Mouse (Mus musculus): ENCODE results near the gene Gm5134. TPM values are rescaled to one million over a fixed set of nuclear protein-coding genes. Genes with fewer than 3 reads are reported as not detected.

The Gm5134 gene
- total and polyA plus RNA-seq, 3 experiments = not detected

GRCm38 (mm10) chr10:75942736-75943477 lies 11.4 kb upstream of the Gm5134 start, which contains the start of gene Vpreb3:
Gene Vpreb3, plus strand, starts transcription at chr10:75943057.
- Histone ChIP-seq H3K36me3 (replicated peaks) (peaks cover 20% of the 10 kb centered on the region), H3K9me3 (replicated peaks) (no peaks in the 10 kb centered on the region), H3K27me3 (ENCODE audit: insufficient read depth, low read length) (peaks cover 5% of the 10 kb centered on the region), H3K4me1 (ENCODE audit: insufficient read depth, low read depth, low read length) (peaks cover 40% of the 10 kb centered on the region), H3K4me3 (ENCODE audit: low read depth, low read length) (no peak within 1 kb of the TSS)
- TF ChIP-seq GATA2 (IDR thresholded peaks at IDR 0.05; ENCODE audit: borderline replicate concordance, low read depth, low read length) (no peak), POLR2AphosphoS5 (IDR thresholded peaks at IDR 0.05; ENCODE audit: insufficient replicate concordance, low read depth, low read length) (no peak), GATA1 (IDR thresholded peaks at IDR 0.05; ENCODE audit: borderline replicate concordance, low read length) (no peak), TAL1 (conservative IDR thresholded peaks at IDR 0.05; ENCODE audit: low read depth, low read length) (no peak)
- DNase-seq (ENCODE audit: low spot score) = no peak
- no peak for ATAC-seq (ENCODE audit: extremely low read depth, insufficient number of reproducible peaks, low FRiP score, poor library complexity, severe bottlenecking)

GRCm38 (mm10) chr10:75944066-75944772 lies 10.1 kb upstream of the Gm5134 start:
- no peak for TF ChIP-seq TAL1 (conservative IDR thresholded peaks at IDR 0.05; ENCODE audit: low read depth, low read length)
- TF ChIP-seq POLR2AphosphoS5 (IDR thresholded peaks at IDR 0.05; ENCODE audit: insufficient replicate concordance, low read depth, low read length) = no peak
- TF ChIP-seq CTCF (IDR thresholded peaks at IDR 0.05; ENCODE audit: low read depth, low read length) = no peak
- no peak for TF ChIP-seq GATA1 (IDR thresholded peaks at IDR 0.05; ENCODE audit: borderline replicate concordance, low read length)
- TF ChIP-seq GATA2 (IDR thresholded peaks at IDR 0.05; ENCODE audit: borderline replicate concordance, low read depth, low read length) = no peak
- Histone ChIP-seq H3K4me3 (ENCODE audit: low read depth, low read length) (no peak overlapping the region), H3K4me1 (ENCODE audit: insufficient read depth, low read depth, low read length) (peaks cover 31% of the 10 kb centered on the region), H3K9me3 (replicated peaks) (no peaks in the 10 kb centered on the region), H3K36me3 (replicated peaks) (peaks cover 13% of the 10 kb centered on the region), H3K27me3 (ENCODE audit: insufficient read depth, low read length) (peaks cover 15% of the 10 kb centered on the region)
- ATAC-seq (ENCODE audit: extremely low read depth, insufficient number of reproducible peaks, low FRiP score, poor library complexity, severe bottlenecking) (no peak), DNase-seq (ENCODE audit: low spot score) (no peak)

- Histone ChIP-seq H3K27me3 (ENCODE audit: insufficient read depth, low read length) (peaks cover 23% of the 10 kb centered on the region), H3K9me3 (replicated peaks) (no peaks in the 10 kb centered on the region), H3K36me3 (replicated peaks) (peaks cover 6% of the 10 kb centered on the region), H3K4me1 (ENCODE audit: insufficient read depth, low read depth, low read length) (peaks cover 26% of the 10 kb centered on the region), H3K4me3 (ENCODE audit: low read depth, low read length) (no peak overlapping the region)
- no peak for DNase-seq (ENCODE audit: low spot score)
- TF ChIP-seq GATA2 (IDR thresholded peaks at IDR 0.05; ENCODE audit: borderline replicate concordance, low read depth, low read length) = no peak
- TF ChIP-seq TAL1 (conservative IDR thresholded peaks at IDR 0.05; ENCODE audit: low read depth, low read length) = no peak
- no peak for TF ChIP-seq CTCF (IDR thresholded peaks at IDR 0.05; ENCODE audit: low read depth, low read length)
- TF ChIP-seq GATA1 (IDR thresholded peaks at IDR 0.05; ENCODE audit: borderline replicate concordance, low read length) = no peak
- no peak for TF ChIP-seq POLR2AphosphoS5 (IDR thresholded peaks at IDR 0.05; ENCODE audit: insufficient replicate concordance, low read depth, low read length)
- ATAC-seq (ENCODE audit: extremely low read depth, insufficient number of reproducible peaks, low FRiP score, poor library complexity, severe bottlenecking) = no peak
Observed at GRCm38 (mm10) chr10:75945213-75945612, 9.1 kb upstream of the Gm5134 start.

- no peak for TF ChIP-seq GATA1 (IDR thresholded peaks at IDR 0.05; ENCODE audit: borderline replicate concordance, low read length)
- no peak for TF ChIP-seq GATA2 (IDR thresholded peaks at IDR 0.05; ENCODE audit: borderline replicate concordance, low read depth, low read length)
- no peak for TF ChIP-seq POLR2AphosphoS5 (IDR thresholded peaks at IDR 0.05; ENCODE audit: insufficient replicate concordance, low read depth, low read length)
- TF ChIP-seq CTCF (IDR thresholded peaks at IDR 0.05; ENCODE audit: low read depth, low read length) = no peak
- TF ChIP-seq TAL1 (conservative IDR thresholded peaks at IDR 0.05; ENCODE audit: low read depth, low read length) = no peak
- DNase-seq (ENCODE audit: low spot score) = no peak
- H3K4me3 ChIP-seq (ENCODE audit: low read depth, low read length) = no peak overlapping the region
- no peaks in the 10 kb centered on the region for H3K9me3 ChIP-seq (replicated peaks)
- no peak for ATAC-seq (ENCODE audit: extremely low read depth, insufficient number of reproducible peaks, low FRiP score, poor library complexity, severe bottlenecking)
- H3K36me3 ChIP-seq (replicated peaks) = no peaks in the 10 kb centered on the region
- H3K4me1 ChIP-seq (ENCODE audit: insufficient read depth, low read depth, low read length) = peaks cover 23% of the 10 kb centered on the region
- peaks cover 27% of the 10 kb centered on the region for H3K27me3 ChIP-seq (ENCODE audit: insufficient read depth, low read length)
Observed at GRCm38 (mm10) chr10:75945896-75946295, 8.4 kb upstream of the Gm5134 start.

- no peaks in the 10 kb centered on the region for H3K9me3 ChIP-seq (replicated peaks)
- no peaks in the 10 kb centered on the region for H3K36me3 ChIP-seq (replicated peaks)
- peaks cover 19% of the 10 kb centered on the region for H3K4me1 ChIP-seq (ENCODE audit: insufficient read depth, low read depth, low read length)
- ATAC-seq (ENCODE audit: extremely low read depth, insufficient number of reproducible peaks, low FRiP score, poor library complexity, severe bottlenecking) (no peak), DNase-seq (ENCODE audit: low spot score) (no peak)
- TF ChIP-seq POLR2AphosphoS5 (IDR thresholded peaks at IDR 0.05; ENCODE audit: insufficient replicate concordance, low read depth, low read length) (no peak), GATA1 (IDR thresholded peaks at IDR 0.05; ENCODE audit: borderline replicate concordance, low read length) (no peak), TAL1 (conservative IDR thresholded peaks at IDR 0.05; ENCODE audit: low read depth, low read length) (no peak), CTCF (IDR thresholded peaks at IDR 0.05; ENCODE audit: low read depth, low read length) (no peak), GATA2 (IDR thresholded peaks at IDR 0.05; ENCODE audit: borderline replicate concordance, low read depth, low read length) (no peak)
- no peak overlapping the region for H3K4me3 ChIP-seq (ENCODE audit: low read depth, low read length)
- peaks cover 33% of the 10 kb centered on the region for H3K27me3 ChIP-seq (ENCODE audit: insufficient read depth, low read length)
Observed at GRCm38 (mm10) chr10:75948079-75948478, 6.2 kb upstream of the Gm5134 start.
